Mouse (Mus musculus): ENCODE results near the gene Rad50.

Gene Rad50

GRCm38 (mm10) chr11:53698521-53698920 lies 8.6 kb downstream of the Rad50 start:
- no peak for DNase-seq (ENCODE audit: low spot score in 2 of 2)

GRCm38 (mm10) chr11:53691979-53692378 lies 15.1 kb downstream of the Rad50 start:
- no peak for DNase-seq (ENCODE audit: low spot score in 2 of 2)

- DNase-seq (ENCODE audit: low spot score in 2 of 2) = no peak
Observed at GRCm38 (mm10) chr11:53682994-53683530, 24.1 kb downstream of the Rad50 start.

- no peak for DNase-seq (ENCODE audit: low spot score in 2 of 2)
Observed at GRCm38 (mm10) chr11:53682170-53682569, 24.9 kb downstream of the Rad50 start.

GRCm38 (mm10) chr11:53681686-53682085 lies 25.4 kb downstream of the Rad50 start:
- no peak for DNase-seq (ENCODE audit: low spot score in 2 of 2)

GRCm38 (mm10) chr11:53680141-53680540 lies 27.0 kb downstream of the Rad50 start:
- DNase-seq (ENCODE audit: low spot score in 2 of 2) = no peak

GRCm38 (mm10) chr11:53671414-53671813 lies 35.7 kb downstream of the Rad50 start:
- DNase-seq (ENCODE audit: low spot score in 2 of 2) = no peak

- DNase-seq (ENCODE audit: low spot score in 2 of 2) = no peak
Observed at GRCm38 (mm10) chr11:53664091-53664490, 43.0 kb downstream of the Rad50 start.

- peak; percentile 56 to 75 for DNase-seq (ENCODE audit: low spot score in 2 of 2)
Observed at GRCm38 (mm10) chr11:53662794-53663674, 44.1 kb downstream of the Rad50 start.

- no peak for DNase-seq (ENCODE audit: low spot score in 2 of 2)
Observed at GRCm38 (mm10) chr11:53657828-53658227, 49.3 kb downstream of the Rad50 start.

GRCm38 (mm10) chr11:53657381-53657780 lies 49.7 kb downstream of the Rad50 start:
- no peak for DNase-seq (ENCODE audit: low spot score in 2 of 2)

- DNase-seq (ENCODE audit: low spot score in 2 of 2) = peak in 1 of 2 experiments; percentile 23
Observed at GRCm38 (mm10) chr11:53656558-53657202, 50.4 kb downstream of the Rad50 start.

GRCm38 (mm10) chr11:53655043-53655442 lies 52.1 kb downstream of the Rad50 start:
- DNase-seq (ENCODE audit: low spot score in 2 of 2) = no peak

- DNase-seq (ENCODE audit: low spot score in 2 of 2) = no peak
Observed at GRCm38 (mm10) chr11:53652427-53652826, 54.7 kb downstream of the Rad50 start.

- no peak for DNase-seq (ENCODE audit: low spot score in 2 of 2)
Observed at GRCm38 (mm10) chr11:53651441-53651840, 55.7 kb downstream of the Rad50 start.

- DNase-seq (ENCODE audit: low spot score in 2 of 2) = no peak
Observed at GRCm38 (mm10) chr11:53644017-53644416, 63.1 kb downstream of the Rad50 start.

GRCm38 (mm10) chr11:53642744-53643279 lies 64.3 kb downstream of the Rad50 start:
- DNase-seq (ENCODE audit: low spot score in 2 of 2) = no peak

- no peak for DNase-seq (ENCODE audit: low spot score in 2 of 2)
Observed at GRCm38 (mm10) chr11:53637803-53638260, 69.3 kb downstream of the Rad50 start.

GRCm38 (mm10) chr11:53637046-53637802 lies 69.9 kb downstream of the Rad50 start:
- DNase-seq (ENCODE audit: low spot score in 2 of 2) = no peak

GRCm38 (mm10) chr11:53636183-53636646 lies 70.9 kb downstream of the Rad50 start:
- peak; percentile 28 to 37 for DNase-seq (ENCODE audit: low spot score in 2 of 2)

GRCm38 (mm10) chr11:53635590-53636182 lies 71.4 kb downstream of the Rad50 start:
- no peak for DNase-seq (ENCODE audit: low spot score in 2 of 2)
